Mouse (Mus musculus): ENCODE measurements around the gene Adsl. TPM values are rescaled to one million over a fixed set of nuclear protein-coding genes. Genes with fewer than 3 reads are reported as not detected.
A peak's percentile ranks its signal among the peaks of the same experiment; 100 is the strongest.

Adsl gene
- polyA plus RNA-seq, 1 experiment from 2014 or later, result 164 TPM

- H3K9me3 ChIP-seq (ENCODE audit: control insufficient read depth, low read depth, low read length), result no peaks in the 10 kb centered on the region
- no peaks in the 10 kb centered on the region for H3K27me3 ChIP-seq (ENCODE audit: control insufficient read depth, insufficient read depth, low read length)
- ATAC-seq (ENCODE audit: insufficient number of reproducible peaks, insufficient read depth, low FRiP score, low read depth), result no peak
- H3K4me2 ChIP-seq (replicated peaks; ENCODE audit: low read depth, low read length), result no peak overlapping the region
- no peak overlapping the region for H3K9ac ChIP-seq (replicated peaks; ENCODE audit: low read depth, low read length)
- no peak overlapping the region for H3K27ac ChIP-seq (ENCODE audit: low read length)
- H3K4me1 ChIP-seq (ENCODE audit: control insufficient read depth, insufficient read depth, low read length), result peaks cover 11% of the 10 kb centered on the region; the same call in 1 of the 2 replicates
- H3K4me3 ChIP-seq (ENCODE audit: low read depth, low read length), result no peak overlapping the region
- WGBS, result 69% methylated on average over 4 of the region's 4 CpGs
- no peaks in the 10 kb centered on the region for H3K36me3 ChIP-seq (ENCODE audit: control insufficient read depth, insufficient read depth, low read length)
Observed at GRCm38 (mm10) chr15:80979611-80980010, 31.3 kb downstream of the Adsl start.

DNA sequence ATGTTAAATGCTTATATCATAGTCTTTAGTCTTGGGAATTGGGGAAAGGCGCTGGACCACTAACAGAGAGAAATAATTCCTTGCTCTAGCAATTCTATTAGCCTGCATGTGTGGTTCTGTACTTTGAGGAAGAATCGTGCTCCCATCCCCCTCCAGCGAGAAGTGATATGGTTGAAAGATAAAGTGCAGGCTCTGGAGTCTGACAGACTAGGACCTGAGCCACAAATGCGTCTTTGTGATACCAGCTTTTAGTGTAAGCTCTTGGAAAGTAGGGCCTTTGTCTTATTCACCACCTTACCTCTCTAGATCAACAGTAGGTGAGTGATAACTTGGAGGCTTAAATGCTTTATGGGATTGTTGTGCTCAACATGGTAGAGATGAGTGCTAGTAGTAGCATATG, 32.9 kb downstream of the Adsl start:
- Histone ChIP-seq H3K36me3 (ENCODE audit: control insufficient read depth, insufficient read depth, low read length) (no peaks in the 10 kb centered on the region), H3K4me2 (replicated peaks; ENCODE audit: low read depth, low read length) (no peak overlapping the region), H3K9me3 (ENCODE audit: control insufficient read depth, low read depth, low read length) (no peaks in the 10 kb centered on the region), H3K27ac (ENCODE audit: low read length) (no peak overlapping the region), H3K4me3 (ENCODE audit: low read depth, low read length) (no peak overlapping the region), H3K27me3 (ENCODE audit: control insufficient read depth, insufficient read depth, low read length) (no peaks in the 10 kb centered on the region), H3K4me1 (ENCODE audit: control insufficient read depth, insufficient read depth, low read length) (peaks cover 11% of the 10 kb centered on the region; the same call in 1 of the 2 replicates), H3K9ac (replicated peaks; ENCODE audit: low read depth, low read length) (no peak overlapping the region)
- no peak for ATAC-seq (ENCODE audit: insufficient number of reproducible peaks, insufficient read depth, low FRiP score, low read depth)
- 77% methylated on average over 4 of the region's 4 CpGs for WGBS

GRCm38 (mm10) chr15:80983264-80983663, 35.0 kb downstream of the Adsl start:
- no peak overlapping the region for H3K27ac ChIP-seq (ENCODE audit: low read length)
- H3K4me1 ChIP-seq (ENCODE audit: control insufficient read depth, insufficient read depth, low read length), result peaks cover 9% of the 10 kb centered on the region; the same call in 1 of the 2 replicates
- H3K36me3 ChIP-seq (ENCODE audit: control insufficient read depth, insufficient read depth, low read length), result no peaks in the 10 kb centered on the region
- ATAC-seq (ENCODE audit: insufficient number of reproducible peaks, insufficient read depth, low FRiP score, low read depth), result no peak
- H3K4me3 ChIP-seq (ENCODE audit: low read depth, low read length), result no peak overlapping the region
- no peaks in the 10 kb centered on the region for H3K9me3 ChIP-seq (ENCODE audit: control insufficient read depth, low read depth, low read length)
- no peak overlapping the region for H3K4me2 ChIP-seq (replicated peaks; ENCODE audit: low read depth, low read length)
- 70% methylated on average over 2 of the region's 2 CpGs for WGBS
- no peaks in the 10 kb centered on the region for H3K27me3 ChIP-seq (ENCODE audit: control insufficient read depth, insufficient read depth, low read length)
- H3K9ac ChIP-seq (replicated peaks; ENCODE audit: low read depth, low read length), result no peak overlapping the region

DNA sequence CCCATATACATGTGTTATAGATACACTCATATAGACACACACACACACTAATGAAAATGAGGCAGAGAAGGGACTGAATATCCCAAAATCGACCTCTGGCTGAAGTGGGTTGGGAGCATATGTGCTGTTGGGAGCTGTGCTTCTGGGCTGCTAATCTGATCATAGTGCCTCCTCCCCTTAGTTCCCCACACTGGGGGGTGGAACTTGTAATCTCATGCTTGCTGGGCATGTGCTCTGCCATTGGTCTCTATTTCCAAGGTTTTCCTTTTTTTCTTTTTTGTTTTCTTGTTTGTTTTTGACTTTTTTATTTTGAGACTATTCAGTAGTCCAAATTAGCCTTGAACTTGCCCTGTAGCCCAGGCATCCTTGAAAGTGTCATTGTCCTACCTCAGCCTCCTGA, 40.0 kb downstream of the Adsl start:
- Histone ChIP-seq H3K9ac (replicated peaks; ENCODE audit: low read depth, low read length) (no peak overlapping the region), H3K36me3 (ENCODE audit: control insufficient read depth, insufficient read depth, low read length) (no peaks in the 10 kb centered on the region), H3K4me2 (replicated peaks; ENCODE audit: low read depth, low read length) (no peak overlapping the region), H3K4me3 (ENCODE audit: low read depth, low read length) (no peak overlapping the region), H3K27me3 (ENCODE audit: control insufficient read depth, insufficient read depth, low read length) (no peaks in the 10 kb centered on the region), H3K4me1 (ENCODE audit: control insufficient read depth, insufficient read depth, low read length) (no peaks in the 10 kb centered on the region), H3K27ac (ENCODE audit: low read length) (no peak overlapping the region), H3K9me3 (ENCODE audit: control insufficient read depth, low read depth, low read length) (no peaks in the 10 kb centered on the region)
- 33% methylated on average over 1 of the region's 1 CpGs for WGBS
- ATAC-seq (ENCODE audit: insufficient number of reproducible peaks, insufficient read depth, low FRiP score, low read depth), result no peak

DNA sequence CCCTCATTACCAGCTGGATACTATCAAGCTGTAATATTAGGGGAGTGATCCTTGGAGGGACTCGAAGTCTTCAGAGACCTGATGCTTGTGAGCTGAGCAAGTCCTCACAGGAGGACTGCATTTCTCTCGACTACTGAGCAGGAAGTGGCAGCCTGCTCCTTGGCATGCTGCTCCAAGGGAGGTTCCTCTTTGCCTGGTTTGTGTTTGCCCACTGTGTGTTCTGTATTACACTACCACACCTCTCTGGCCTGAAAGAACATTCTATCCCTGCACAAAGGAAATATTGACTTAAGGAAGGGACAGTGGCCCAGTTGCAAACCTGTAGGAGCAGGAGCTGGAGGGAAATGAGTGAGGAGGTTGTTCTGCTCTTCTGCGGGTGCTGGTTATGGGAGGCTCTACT, 41.4 kb downstream of the Adsl start:
- ATAC-seq (ENCODE audit: insufficient number of reproducible peaks, insufficient read depth, low FRiP score, low read depth), result peak; percentile 91
- Histone ChIP-seq H3K27ac (ENCODE audit: low read length) (peak overlapping the region; percentile 69; the same call in 1 of the 2 replicates), H3K4me1 (ENCODE audit: control insufficient read depth, insufficient read depth, low read length) (no peaks in the 10 kb centered on the region), H3K36me3 (ENCODE audit: control insufficient read depth, insufficient read depth, low read length) (no peaks in the 10 kb centered on the region), H3K4me2 (replicated peaks; ENCODE audit: low read depth, low read length) (no peak overlapping the region), H3K4me3 (ENCODE audit: low read depth, low read length) (no peak overlapping the region), H3K9me3 (ENCODE audit: control insufficient read depth, low read depth, low read length) (no peaks in the 10 kb centered on the region), H3K9ac (replicated peaks; ENCODE audit: low read depth, low read length) (no peak overlapping the region), H3K27me3 (ENCODE audit: control insufficient read depth, insufficient read depth, low read length) (no peaks in the 10 kb centered on the region)
- 38% methylated on average over 3 of the region's 3 CpGs for WGBS

DNA sequence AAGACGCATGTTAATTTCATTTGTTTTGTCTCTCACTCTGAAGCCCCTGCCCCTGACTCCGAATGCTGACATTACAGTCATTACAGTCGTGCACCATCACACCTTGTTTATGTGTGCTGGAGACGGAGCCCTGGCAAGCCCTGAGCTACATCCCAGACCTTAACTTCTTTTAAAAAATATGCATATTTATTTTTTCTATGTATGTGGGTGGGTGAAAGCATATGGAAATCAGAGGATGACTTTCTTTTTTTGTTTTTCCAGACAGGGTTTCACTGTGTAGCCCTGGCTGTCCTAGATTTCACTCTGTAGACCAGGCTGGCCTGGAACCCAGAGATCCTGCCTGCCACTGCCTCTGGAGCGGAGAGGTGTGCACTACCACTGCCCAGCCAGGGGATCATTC, 46.7 kb downstream of the Adsl start:
- Histone ChIP-seq H3K36me3 (ENCODE audit: control insufficient read depth, insufficient read depth, low read length) (no peaks in the 10 kb centered on the region), H3K27ac (ENCODE audit: low read length) (no peak overlapping the region)
- WGBS, result 75% methylated on average over 5 of the region's 5 CpGs

GRCm38 (mm10) chr15:80996090-80996835, 48.0 kb downstream of the Adsl start:
- Histone ChIP-seq H3K4me1 (ENCODE audit: control insufficient read depth, insufficient read depth, low read length) (peaks cover 5% of the 10 kb centered on the region; the same call in 1 of the 2 replicates), H3K9me3 (ENCODE audit: control insufficient read depth, low read depth, low read length) (no peaks in the 10 kb centered on the region), H3K27ac (ENCODE audit: low read length) (peak overlapping the region; percentile 66; the same call in 1 of the 2 replicates), H3K27me3 (ENCODE audit: control insufficient read depth, insufficient read depth, low read length) (no peaks in the 10 kb centered on the region), H3K4me3 (ENCODE audit: low read depth, low read length) (no peak overlapping the region), H3K36me3 (ENCODE audit: control insufficient read depth, insufficient read depth, low read length) (no peaks in the 10 kb centered on the region), H3K9ac (replicated peaks; ENCODE audit: low read depth, low read length) (no peak overlapping the region), H3K4me2 (replicated peaks; ENCODE audit: low read depth, low read length) (no peak overlapping the region)
- 73% methylated on average over 6 of the region's 6 CpGs for WGBS
- ATAC-seq (ENCODE audit: insufficient number of reproducible peaks, insufficient read depth, low FRiP score, low read depth), result no peak

More for the DNA sequence above, 46.7 kb downstream of the Adsl start:
- no peak overlapping the region for H3K9ac ChIP-seq (replicated peaks; ENCODE audit: low read depth, low read length)
- no peak overlapping the region for H3K4me3 ChIP-seq (ENCODE audit: low read depth, low read length)
- H3K4me2 ChIP-seq (replicated peaks; ENCODE audit: low read depth, low read length), result no peak overlapping the region
- no peak for ATAC-seq (ENCODE audit: insufficient number of reproducible peaks, insufficient read depth, low FRiP score, low read depth)
- H3K4me1 ChIP-seq (ENCODE audit: control insufficient read depth, insufficient read depth, low read length), result no peaks in the 10 kb centered on the region
- no peaks in the 10 kb centered on the region for H3K9me3 ChIP-seq (ENCODE audit: control insufficient read depth, low read depth, low read length)
- no peaks in the 10 kb centered on the region for H3K27me3 ChIP-seq (ENCODE audit: control insufficient read depth, insufficient read depth, low read length)

- ATAC-seq (ENCODE audit: insufficient number of reproducible peaks, insufficient read depth, low FRiP score, low read depth), result no peak
- WGBS, result 13% methylated on average over 1 of the region's 1 CpGs
- H3K9ac ChIP-seq (replicated peaks; ENCODE audit: low read depth, low read length), result no peak overlapping the region
- no peaks in the 10 kb centered on the region for H3K9me3 ChIP-seq (ENCODE audit: control insufficient read depth, low read depth, low read length)
- peaks cover 5% of the 10 kb centered on the region; the same call in 1 of the 2 replicates for H3K4me1 ChIP-seq (ENCODE audit: control insufficient read depth, insufficient read depth, low read length)
- peak overlapping the region; percentile 66; the same call in 1 of the 2 replicates for H3K27ac ChIP-seq (ENCODE audit: low read length)
- no peaks in the 10 kb centered on the region for H3K27me3 ChIP-seq (ENCODE audit: control insufficient read depth, insufficient read depth, low read length)
- no peak overlapping the region for H3K4me3 ChIP-seq (ENCODE audit: low read depth, low read length)
- H3K4me2 ChIP-seq (replicated peaks; ENCODE audit: low read depth, low read length), result no peak overlapping the region
- no peaks in the 10 kb centered on the region for H3K36me3 ChIP-seq (ENCODE audit: control insufficient read depth, insufficient read depth, low read length)
Observed at GRCm38 (mm10) chr15:80997077-80997476, 48.8 kb downstream of the Adsl start.

Data from stomach, embryonic 14.5 days (tissue).